Mouse (Mus musculus) MEL (cell line): ENCODE measurements around the gene Stk39.

Experiments used
- TAL1 ChIP-seq: IDR thresholded peaks from 2 replicates; pipeline ENCODE4 v1.6.1; 2012; ENCODE audit warnings: mild to moderate bottlenecking, inconsistent platforms, low read length, moderate library complexity, mixed read lengths
- TBP ChIP-seq: IDR thresholded peaks from 2 replicates; pipeline ENCODE4 v1.8.0; 2011; ENCODE audit warnings: low read depth, low read length, improper control_type of control experiment
- USF1 ChIP-seq: IDR thresholded peaks from 2 replicates; pipeline ENCODE4 v1.6.1; 2014; ENCODE audit warnings: low read depth, mild to moderate bottlenecking, inconsistent platforms, low read length, improper control_type of control experiment, moderate library complexity
- USF2 ChIP-seq, 2 experiments: IDR thresholded peaks; 2 replicates each; pipeline ENCODE4 v1.6.1; 2011 to 2012; ENCODE audit warnings: improper control_type of control experiment in 2 of 2, low read length in 2 of 2, borderline replicate concordance in 1 of 2, inconsistent platforms in 1 of 2, low read depth in 1 of 2, mild to moderate bottlenecking in 1 of 2; ENCODE audit not compliant: insufficient read depth in 1 of 2

GRCm38 (mm10) chr2:68463801-68464200, 8.3 kb downstream of the Stk39 start:
- no peak for TF ChIP-seq TAL1
- TF ChIP-seq USF1: no peak
- TF ChIP-seq USF2 (IDR thresholded peaks at IDR 0.05; ENCODE audit: borderline replicate concordance in 1 of 2, insufficient read depth in 1 of 2, low read depth in 1 of 2, low read length in 2 of 2): no peak
- no peak for TF ChIP-seq TBP
